Mouse (Mus musculus) thymus, adult 2 months (tissue): ENCODE data around the gene Gatd1. TPM values are rescaled to one million over a fixed set of nuclear protein-coding genes. Genes with fewer than 3 reads are reported as not detected.

Experiments
- DNase-seq: peaks from one replicate; pipeline ENCODE4 v3.0.0; 2021
- H3K27ac ChIP-seq: fragments of 200-500 bp; 2 replicates; pipeline ENCODE4 v1.5.1; 2012; ENCODE audit warnings: low read length, control low read depth; ENCODE audit not compliant: control insufficient read depth, insufficient read depth
- H3K27me3 ChIP-seq: fragments of 200-500 bp; 2 replicates; pipeline ENCODE4 v1.6.1; 2012; ENCODE audit warnings: mild to moderate bottlenecking, low read length, moderate library complexity, mixed read lengths; ENCODE audit not compliant: control insufficient read depth, insufficient read depth
- H3K36me3 ChIP-seq: fragments of 200-500 bp; 2 replicates; pipeline ENCODE4 v1.6.1; 2012; ENCODE audit warnings: mild to moderate bottlenecking, low read length, moderate library complexity; ENCODE audit not compliant: control insufficient read depth, insufficient read depth
- H3K4me1 ChIP-seq: fragments of 200-500 bp; replicated peaks from 2 replicates; pipeline ENCODE4 v1.6.1; 2012; ENCODE audit warnings: low read length; ENCODE audit not compliant: control insufficient read depth, insufficient read depth
- H3K4me3 ChIP-seq: fragments of 200-500 bp; 2 replicates; pipeline ENCODE4 v1.5.1; 2012; ENCODE audit warnings: mild to moderate bottlenecking, low read length, control low read depth, moderate library complexity; ENCODE audit not compliant: control insufficient read depth, insufficient read depth
- CTCF ChIP-seq: fragments of 200-500 bp; IDR thresholded peaks from 2 replicates; pipeline ENCODE4 v1.5.1; 2012; ENCODE audit warnings: mild to moderate bottlenecking, control low read depth, low read length, moderate library complexity, borderline replicate concordance; ENCODE audit not compliant: control insufficient read depth, poor library complexity, insufficient read depth; ENCODE audit errors: extremely low read depth
- POLR2A ChIP-seq: fragments of 200-500 bp; IDR thresholded peaks from 2 replicates; pipeline ENCODE4 v1.6.1; 2012; ENCODE audit warnings: mild to moderate bottlenecking, low read length, control low read depth, moderate library complexity; ENCODE audit not compliant: control insufficient read depth, poor library complexity, insufficient read depth; ENCODE audit errors: extremely low read depth
- WGBS: fragments of 180-500 bp; shearing (Covaris S2); methylation state at CpG from one replicate; pipeline ENCODE4 v1.1.7; 2018; 5-methylcytosine and 5-hydroxymethylcytosine counted together
- polyA plus RNA-seq: library from polyadenylated mRNA; depleted of rRNA; stranded (reverse); fragments of >200 nt; gene quantifications from 2 replicates; pipeline ENCODE4 v1.2.3, GENCODE M21; 2012; rRNA removed

Gatd1 gene
- polyA plus RNA-seq, 1 experiment = 98.1 TPM

DNA sequence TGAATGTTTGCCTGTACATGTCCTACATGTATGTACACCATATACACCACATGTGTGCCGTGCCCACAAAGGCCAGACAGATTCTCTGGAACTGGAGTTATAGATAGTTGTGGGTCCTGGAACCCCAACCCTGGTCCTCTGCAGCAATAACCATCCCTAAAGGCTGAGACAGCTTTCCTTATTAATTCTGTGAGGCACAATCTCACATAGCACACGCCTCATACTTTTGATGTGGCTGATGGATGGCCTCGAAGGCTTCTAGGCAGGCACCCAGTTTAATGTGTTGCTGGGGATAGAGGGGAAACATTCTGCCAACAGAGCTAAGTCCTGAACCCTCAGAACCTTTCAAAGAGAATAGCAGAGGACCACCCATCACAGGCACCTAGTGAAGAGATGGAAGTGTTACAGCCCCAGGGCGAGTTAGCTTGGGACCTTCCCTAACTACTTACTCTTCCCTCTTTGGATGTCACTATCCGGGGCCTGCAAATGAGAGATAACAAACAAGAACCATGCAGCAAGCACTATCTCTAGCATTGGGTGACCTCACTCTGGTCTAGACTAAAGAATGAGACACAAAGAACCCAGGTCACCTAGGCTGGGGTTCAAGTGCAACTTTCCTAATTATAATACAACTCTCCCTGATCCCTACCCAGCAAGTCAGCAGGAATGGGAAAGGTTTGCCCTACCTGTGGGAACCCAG is 49.4 kb downstream of the Gatd1 start:
- no peaks in the 10 kb centered on the region for H3K36me3 ChIP-seq
- no peak for DNase-seq
- H3K4me1 ChIP-seq = peaks cover 11% of the 10 kb centered on the region
- no peaks in the 10 kb centered on the region for H3K27me3 ChIP-seq
- 74% methylated on average over 5 of the region's 5 CpGs for WGBS
- TF ChIP-seq CTCF (no peak), POLR2A (no peak)
- no peak overlapping the region for H3K4me3 ChIP-seq
- no peak overlapping the region for H3K27ac ChIP-seq

- no peak for DNase-seq
- H3K27me3 ChIP-seq = no peaks in the 10 kb centered on the region
- H3K36me3 ChIP-seq = no peaks in the 10 kb centered on the region
- no peak overlapping the region for H3K4me3 ChIP-seq
- WGBS = 82% methylated on average over 2 of the region's 2 CpGs
- H3K27ac ChIP-seq = no peak overlapping the region
- peaks cover 10% of the 10 kb centered on the region for H3K4me1 ChIP-seq
- TF ChIP-seq POLR2A = no peak
- no peak for TF ChIP-seq CTCF
Measured at GRCm38 (mm10) chr7:141363752-141364125, 50.2 kb downstream of the Gatd1 start.

DNA sequence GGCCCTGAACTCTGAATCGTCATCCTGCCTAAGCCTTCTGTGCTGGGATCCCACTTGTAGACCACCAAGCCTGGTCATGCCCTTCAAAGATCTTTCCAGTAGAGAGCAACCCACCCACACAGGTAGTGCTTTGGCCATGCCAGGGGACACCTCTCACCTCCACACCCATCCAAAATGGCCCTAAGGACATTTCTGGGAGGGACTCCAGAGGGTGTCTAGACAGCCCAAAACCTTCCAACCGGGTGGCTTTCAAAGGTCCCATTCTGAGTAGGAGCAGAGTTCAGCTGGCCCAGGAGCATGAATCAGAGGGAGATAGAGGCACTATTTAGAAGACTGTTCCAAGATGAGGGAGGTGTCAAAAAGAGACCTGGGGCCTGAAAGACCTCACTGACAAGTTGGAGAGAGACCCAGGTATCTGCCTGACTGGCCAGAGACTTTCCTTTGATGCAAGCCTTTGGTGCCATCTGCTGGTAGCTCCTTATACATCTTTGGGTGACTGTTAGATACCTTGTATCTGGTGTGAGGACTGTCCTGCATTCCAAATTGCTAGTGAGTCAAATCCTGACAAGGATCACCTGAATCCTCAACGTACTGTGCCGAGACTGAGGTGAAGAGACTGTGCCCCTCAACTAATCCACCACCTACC is 50.7 kb downstream of the Gatd1 start:
- 61% methylated on average over 4 of the region's 4 CpGs for WGBS
- peaks cover 9% of the 10 kb centered on the region for H3K4me1 ChIP-seq
- TF ChIP-seq POLR2A (no peak), CTCF (no peak)
- no peak overlapping the region for H3K4me3 ChIP-seq
- H3K36me3 ChIP-seq = no peaks in the 10 kb centered on the region
- no peaks in the 10 kb centered on the region for H3K27me3 ChIP-seq
- H3K27ac ChIP-seq = no peak overlapping the region
- peak; percentile 72 for DNase-seq

DNA sequence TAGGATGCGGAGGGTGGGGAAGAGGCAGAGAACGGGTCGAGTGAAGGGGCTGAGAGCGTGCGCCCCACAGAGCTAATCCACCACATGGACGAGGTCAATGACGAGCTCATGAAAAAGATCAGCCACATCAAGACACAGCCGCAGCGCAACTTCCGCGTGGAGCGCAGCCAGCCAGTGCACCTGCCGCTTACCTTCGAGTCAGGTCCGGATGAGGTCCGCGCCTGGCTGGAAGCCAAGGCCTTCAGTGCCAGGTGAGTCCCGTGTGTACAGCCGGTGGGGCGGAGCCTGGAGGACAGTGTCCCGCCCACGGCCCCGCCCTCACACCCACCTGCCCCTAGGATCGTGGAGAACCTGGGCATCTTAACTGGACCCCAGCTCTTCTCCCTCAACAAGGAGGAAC is 52.4 kb downstream of the Gatd1 start:
- Histone ChIP-seq H3K4me3 (no peak overlapping the region), H3K27ac (no peak overlapping the region), H3K27me3 (no peaks in the 10 kb centered on the region), H3K36me3 (no peaks in the 10 kb centered on the region), H3K4me1 (peaks cover 12% of the 10 kb centered on the region)
- TF ChIP-seq POLR2A (no peak), CTCF (no peak)
- peak; percentile 24 for DNase-seq
- 12% methylated on average over 24 of the region's 24 CpGs for WGBS

Other genes with a start within 250 kb of the Gatd1 start
- gene Rnh1, start 241.3 kb downstream of the Gatd1 start, polyA plus RNA-seq = 59.0 and 75.9 TPM in 2 replicates
- 65.6 and 77.9 TPM in 2 replicates for gene Hras, start 220.1 kb downstream of the Gatd1 start, polyA plus RNA-seq
- gene Lrrc56, start 220.0 kb downstream of the Gatd1 start, polyA plus RNA-seq = 7.1 and 7.4 TPM in 2 replicates
- 4.6 and 5.5 TPM in 2 replicates for gene Lmntd2, start 200.1 kb downstream of the Gatd1 start, polyA plus RNA-seq
- 29.8 TPM in 2 replicates for gene Rassf7, start 198.3 kb downstream of the Gatd1 start, polyA plus RNA-seq
- 64.1 and 80.2 TPM in 2 replicates for gene Phrf1, start 185.4 kb downstream of the Gatd1 start, polyA plus RNA-seq
- gene Irf7, start 147.7 kb downstream of the Gatd1 start, polyA plus RNA-seq = 219 and 278 TPM in 2 replicates
- 2.2 and 2.7 TPM in 2 replicates for gene Cdhr5, start 137.3 kb downstream of the Gatd1 start, polyA plus RNA-seq
- gene Sct, start 135.0 kb downstream of the Gatd1 start, polyA plus RNA-seq = 10.3 and 10.6 TPM in 2 replicates
- gene Drd4, start 122.1 kb downstream of the Gatd1 start, polyA plus RNA-seq = 0.18 and 0.47 TPM in 2 replicates
- 34.9 and 40.2 TPM in 2 replicates for gene Deaf1, start 86.4 kb downstream of the Gatd1 start, polyA plus RNA-seq
- 78.1 and 81.8 TPM in 2 replicates for gene Tmem80, start 86.4 kb downstream of the Gatd1 start, polyA plus RNA-seq
- gene Eps8l2, start 75.3 kb downstream of the Gatd1 start, polyA plus RNA-seq = 20.2 and 25.4 TPM in 2 replicates
- 216 and 235 TPM in 2 replicates for gene Taldo1, start 21.9 kb downstream of the Gatd1 start, polyA plus RNA-seq
- 0.43 and 0.63 TPM in 2 replicates for gene Cend1, start 15.4 kb upstream of the Gatd1 start, polyA plus RNA-seq
- gene Slc25a22, start 23.8 kb upstream of the Gatd1 start, polyA plus RNA-seq = 114 and 128 TPM in 2 replicates
- 109 and 133 TPM in 2 replicates for gene Pidd1, start 29.9 kb upstream of the Gatd1 start, polyA plus RNA-seq
- 674 and 750 TPM in 2 replicates for gene Rplp2, start 33.2 kb upstream of the Gatd1 start, polyA plus RNA-seq
- 256 and 296 TPM in 2 replicates for gene Pnpla2, start 41.1 kb upstream of the Gatd1 start, polyA plus RNA-seq
- gene Cracr2b, start 47.0 kb upstream of the Gatd1 start, polyA plus RNA-seq = 10.0 and 14.9 TPM in 2 replicates
- 132 and 186 TPM in 2 replicates for gene Cd151, start 53.3 kb upstream of the Gatd1 start, polyA plus RNA-seq
- 31.1 and 39.3 TPM in 2 replicates for gene Polr2l, start 61.0 kb upstream of the Gatd1 start, polyA plus RNA-seq
- 36.9 and 45.1 TPM in 2 replicates for gene Tspan4, start 61.1 kb upstream of the Gatd1 start, polyA plus RNA-seq
- gene Chid1, start 125.7 kb upstream of the Gatd1 start, polyA plus RNA-seq = 26.5 and 36.8 TPM in 2 replicates
- 40.9 and 45.7 TPM in 2 replicates for gene Ap2a2, start 148.0 kb upstream of the Gatd1 start, polyA plus RNA-seq
- gene Muc6, start 241.2 kb upstream of the Gatd1 start, polyA plus RNA-seq = 0.16 and 0.17 TPM in 2 replicates